Mouse (Mus musculus): ENCODE results near the gene Dmpk. TPM values are rescaled to one million over a fixed set of nuclear protein-coding genes. Genes with fewer than 3 reads are reported as not detected.

Dmpk gene
- polyA plus RNA-seq (2014; fragmentation: Illumina TruSeq; extraction: RNeasy Lipid Tissue Mini Kit (QIAGEN cat#74804); ENCODE audit: low replicate concordance): 1.3 TPM

DNA sequence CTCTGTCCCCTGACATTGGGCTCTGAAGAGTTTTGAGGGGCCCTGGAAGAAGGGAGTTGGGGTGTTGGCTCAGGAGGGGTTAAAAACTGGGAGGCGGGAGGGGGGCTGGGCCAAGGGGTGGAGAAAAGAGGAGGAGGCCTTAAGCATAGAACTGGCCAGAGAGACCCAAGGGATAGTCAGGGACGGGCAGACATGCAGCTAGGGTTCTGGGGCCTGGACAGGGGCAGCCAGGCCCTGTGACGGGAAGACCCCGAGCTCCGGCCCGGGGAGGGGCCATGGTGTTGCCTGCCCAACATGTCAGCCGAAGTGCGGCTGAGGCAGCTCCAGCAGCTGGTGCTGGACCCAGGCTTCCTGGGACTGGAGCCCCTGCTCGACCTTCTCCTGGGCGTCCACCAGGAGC is at the start of gene Dmpk:
Dmpk (plus strand) TSS at position 149 of the 400 bp plus-strand sequence.

DNA sequence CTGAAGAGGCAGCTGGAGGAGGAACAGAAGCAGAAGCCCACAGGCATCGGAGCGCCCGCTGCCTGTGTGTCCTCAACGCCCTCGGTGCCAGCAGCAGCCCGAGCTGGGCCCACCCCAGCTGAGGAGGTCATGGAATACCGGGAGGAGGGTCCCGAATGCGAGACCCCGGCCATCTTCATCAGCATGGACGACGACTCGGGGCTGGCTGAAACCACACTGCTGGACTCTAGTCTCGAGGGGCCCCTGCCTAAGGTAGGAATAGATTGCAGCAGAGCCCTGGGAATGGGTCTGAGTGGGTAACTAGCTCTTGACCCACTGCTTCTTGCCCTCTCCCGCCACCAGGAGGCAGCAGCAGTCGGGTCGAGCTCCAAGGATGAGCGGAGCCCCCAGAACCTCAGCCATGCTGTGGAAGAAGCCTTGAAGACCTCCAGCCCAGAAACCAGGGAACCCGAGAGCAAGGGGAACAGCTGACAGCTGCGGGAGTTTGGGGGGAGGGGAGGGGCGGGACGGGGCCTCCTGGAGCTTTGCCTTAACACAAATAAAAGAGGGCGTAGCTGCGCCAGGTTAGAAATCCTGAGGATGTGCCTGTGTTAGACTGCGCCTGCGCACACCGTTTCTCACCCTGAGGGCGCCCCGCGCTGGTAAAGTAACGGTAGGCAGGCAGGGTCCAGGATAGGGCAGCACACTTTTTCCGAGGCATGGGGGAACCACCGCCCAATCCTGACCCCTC is 29.4 kb upstream of the Dmpk start, which contains the start of gene Rsph6a:
Rsph6a (plus strand) TSS at position 644 of the 730 bp plus-strand sequence.

DNA sequence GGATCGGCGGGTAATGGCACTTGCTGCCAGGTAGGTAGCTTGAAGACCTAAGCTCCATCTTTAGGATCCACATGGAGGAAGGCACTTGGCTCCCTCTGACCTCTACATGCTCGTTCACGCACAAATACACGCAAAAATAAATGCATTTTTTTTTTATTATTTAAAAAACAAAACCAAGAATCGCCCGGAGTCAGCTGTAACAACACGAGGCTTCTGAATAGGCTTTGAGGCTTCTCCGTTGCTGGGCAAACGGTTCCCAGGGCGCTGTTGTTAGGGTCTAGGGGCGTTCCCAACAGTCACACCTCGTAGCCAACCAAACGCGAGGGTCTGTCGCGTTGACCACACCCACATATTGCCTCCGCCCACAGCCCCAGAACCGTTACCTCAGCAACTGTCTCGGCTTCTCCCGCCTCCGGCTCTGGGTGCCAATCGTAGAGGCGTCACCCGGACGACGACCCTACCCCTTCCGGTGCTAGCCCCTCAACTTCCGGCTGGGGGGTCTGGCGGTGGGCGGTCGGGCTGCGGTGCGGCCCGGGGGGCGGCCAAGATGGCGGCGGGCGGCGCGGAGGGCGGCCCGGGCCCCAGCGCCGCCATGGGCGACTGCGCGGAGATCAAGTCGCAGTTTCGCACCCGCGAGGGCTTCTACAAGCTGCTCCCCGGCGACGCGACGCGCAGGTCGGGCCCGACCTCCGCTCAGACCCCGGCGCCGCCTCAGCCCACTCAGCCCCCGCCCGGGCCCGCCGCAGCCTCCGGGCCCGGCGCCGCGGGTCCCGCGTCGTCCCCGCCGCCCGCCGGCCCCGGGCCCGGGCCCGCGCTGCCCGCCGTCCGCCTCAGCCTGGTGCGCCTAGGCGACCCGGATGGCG is 7.7 kb upstream of the Dmpk start, which contains the start of gene Dmwd:
Dmwd (plus strand) TSS at position 505 of the 863 bp plus-strand sequence.

DNA sequence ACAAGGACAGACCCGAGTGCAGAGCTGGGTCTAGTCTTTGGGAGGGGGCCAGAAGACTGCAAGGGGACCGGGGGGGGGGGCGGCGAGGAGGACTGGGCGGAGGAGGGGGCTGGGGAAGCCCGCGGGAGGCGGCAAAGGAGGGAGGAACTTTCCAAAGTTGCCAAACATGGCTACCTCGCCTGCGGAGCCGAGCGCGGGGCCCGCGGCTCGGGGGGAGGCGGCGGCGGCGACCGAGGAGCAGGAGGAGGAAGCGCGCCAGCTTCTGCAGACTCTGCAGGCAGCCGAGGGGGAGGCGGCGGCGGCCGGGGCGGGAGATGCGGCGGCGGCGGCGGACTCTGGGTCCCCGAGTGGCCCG is 10.8 kb downstream of the Dmpk start, which contains the start of gene Six5:
Six5 (plus strand) TSS at position 124 of the 355 bp plus-strand sequence.

DNA sequence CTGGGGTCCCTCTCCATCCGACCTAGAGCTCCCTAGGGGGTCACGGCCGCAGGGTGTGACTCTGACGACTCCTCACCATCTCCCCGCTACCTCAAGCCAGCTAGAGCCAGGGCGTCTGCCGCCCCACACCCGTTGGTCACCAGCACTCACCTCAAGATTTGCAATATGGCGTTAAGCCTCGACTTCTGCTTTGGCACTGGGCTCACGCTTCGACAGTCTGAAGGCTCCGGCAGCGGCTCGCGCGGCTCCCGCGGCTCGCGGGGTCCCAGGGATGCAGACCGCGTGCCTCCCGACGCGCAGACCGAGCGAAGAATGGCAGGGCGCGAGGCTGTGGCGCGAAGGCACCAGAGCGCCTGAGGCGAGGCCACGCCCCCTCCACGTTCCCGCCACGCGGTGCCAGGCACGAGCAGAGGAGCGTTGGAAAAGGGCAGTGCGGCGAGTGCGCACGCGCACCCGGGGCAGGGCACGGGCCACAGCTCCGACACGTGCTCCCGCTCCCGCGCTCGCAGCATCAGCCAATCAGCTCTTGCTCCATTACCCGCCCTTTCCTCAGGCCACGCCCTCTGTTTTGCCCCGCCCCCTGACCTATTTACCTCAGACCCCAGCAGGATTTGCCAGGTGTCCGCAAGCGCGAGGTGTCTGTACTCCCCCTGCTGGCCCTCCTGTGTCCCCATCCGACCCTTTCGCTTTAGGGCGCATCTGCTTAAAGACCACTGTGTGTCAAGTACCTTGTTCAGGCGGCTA is 34.6 kb downstream of the Dmpk start, which contains the start of gene Gm4969:
Gm4969 (minus strand) TSS at position 341 of the 744 bp plus-strand sequence.

DNA sequence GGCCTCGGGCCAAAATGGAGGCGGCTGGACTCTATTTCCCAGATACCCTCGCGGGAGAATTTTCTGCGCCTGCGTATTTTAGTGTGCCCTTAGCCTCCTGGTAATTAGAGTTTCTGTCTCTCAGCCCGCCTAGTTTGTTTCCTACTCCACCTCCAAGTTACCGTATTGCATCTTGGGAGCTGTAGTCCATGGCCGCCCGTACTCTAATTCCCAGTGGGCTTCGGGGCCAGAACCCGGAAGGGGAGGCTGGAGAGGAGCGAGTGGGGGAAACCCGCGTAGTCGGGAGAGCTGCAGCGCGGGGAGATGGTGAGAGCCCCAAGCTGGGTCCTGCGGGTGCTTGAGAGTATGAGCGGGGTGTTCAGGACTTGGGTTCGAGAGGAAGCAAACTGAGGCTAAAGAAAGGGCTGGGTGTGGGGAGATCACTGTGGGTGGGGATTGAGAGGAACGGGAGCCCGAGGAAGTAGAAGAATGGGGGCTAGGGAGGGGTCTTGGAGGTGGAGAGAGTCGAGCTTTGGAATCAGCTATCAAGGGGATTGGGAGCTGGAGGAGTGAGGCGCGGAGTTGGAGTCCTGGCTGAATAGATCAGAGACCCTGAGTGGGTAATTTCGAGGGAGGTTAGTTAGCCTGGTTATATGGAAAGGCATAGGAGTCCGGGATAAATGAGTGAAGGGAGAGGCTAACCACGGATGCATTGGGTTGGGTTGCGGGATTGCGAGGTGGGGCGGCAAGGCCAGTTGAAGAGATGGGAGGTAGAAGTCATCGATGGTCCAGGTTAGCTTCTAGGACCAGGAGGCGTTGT is 36.2 kb downstream of the Dmpk start, which contains the start of gene Fbxo46:
Fbxo46 (plus strand) TSS at position 229 of the 799 bp plus-strand sequence.

Other genes starting within 250 kb of the Dmpk start
- gene Mill2, start 243.9 kb upstream of the Dmpk start, polyA plus RNA-seq (2014; fragmentation: Illumina TruSeq; extraction: RNeasy Lipid Tissue Mini Kit (QIAGEN cat#74804); ENCODE audit: low replicate concordance): 4.1 TPM
- not detected for gene Pglyrp1, start 212.5 kb upstream of the Dmpk start, polyA plus RNA-seq (2014; fragmentation: Illumina TruSeq; extraction: RNeasy Lipid Tissue Mini Kit (QIAGEN cat#74804); ENCODE audit: low replicate concordance)
- 0.71 TPM for gene Ccdc61, start 173.4 kb upstream of the Dmpk start, polyA plus RNA-seq (2014; fragmentation: Illumina TruSeq; extraction: RNeasy Lipid Tissue Mini Kit (QIAGEN cat#74804); ENCODE audit: low replicate concordance)
- gene Nova2, start 158.0 kb upstream of the Dmpk start, polyA plus RNA-seq (2014; fragmentation: Illumina TruSeq; extraction: RNeasy Lipid Tissue Mini Kit (QIAGEN cat#74804); ENCODE audit: low replicate concordance): 0.07 TPM
- not detected for gene Nanos2, start 96.4 kb upstream of the Dmpk start, polyA plus RNA-seq (2014; fragmentation: Illumina TruSeq; extraction: RNeasy Lipid Tissue Mini Kit (QIAGEN cat#74804); ENCODE audit: low replicate concordance)
- gene Mypop, start 92.6 kb upstream of the Dmpk start, polyA plus RNA-seq (2014; fragmentation: Illumina TruSeq; extraction: RNeasy Lipid Tissue Mini Kit (QIAGEN cat#74804); ENCODE audit: low replicate concordance): not detected
- 0.52 TPM for gene Irf2bp1, start 79.8 kb upstream of the Dmpk start, polyA plus RNA-seq (2014; fragmentation: Illumina TruSeq; extraction: RNeasy Lipid Tissue Mini Kit (QIAGEN cat#74804); ENCODE audit: low replicate concordance)
- gene Foxa3, start 60.3 kb upstream of the Dmpk start, polyA plus RNA-seq (2014; fragmentation: Illumina TruSeq; extraction: RNeasy Lipid Tissue Mini Kit (QIAGEN cat#74804); ENCODE audit: low replicate concordance): 4.9 TPM
- gene Sympk, start 59.5 kb upstream of the Dmpk start, polyA plus RNA-seq (2014; fragmentation: Illumina TruSeq; extraction: RNeasy Lipid Tissue Mini Kit (QIAGEN cat#74804); ENCODE audit: low replicate concordance): 1.7 TPM
- not detected for gene Rsph6a, start 29.2 kb upstream of the Dmpk start, polyA plus RNA-seq (2014; fragmentation: Illumina TruSeq; extraction: RNeasy Lipid Tissue Mini Kit (QIAGEN cat#74804); ENCODE audit: low replicate concordance)
- gene Dmwd, start 7.6 kb upstream of the Dmpk start, polyA plus RNA-seq (2014; fragmentation: Illumina TruSeq; extraction: RNeasy Lipid Tissue Mini Kit (QIAGEN cat#74804); ENCODE audit: low replicate concordance): not detected
- gene Six5, start 10.7 kb downstream of the Dmpk start, polyA plus RNA-seq (2014; fragmentation: Illumina TruSeq; extraction: RNeasy Lipid Tissue Mini Kit (QIAGEN cat#74804); ENCODE audit: low replicate concordance): 0.33 TPM
- gene Gm4969, start 34.5 kb downstream of the Dmpk start, polyA plus RNA-seq (2014; fragmentation: Illumina TruSeq; extraction: RNeasy Lipid Tissue Mini Kit (QIAGEN cat#74804); ENCODE audit: low replicate concordance): not detected
- 0.48 TPM for gene Fbxo46, start 36.0 kb downstream of the Dmpk start, polyA plus RNA-seq (2014; fragmentation: Illumina TruSeq; extraction: RNeasy Lipid Tissue Mini Kit (QIAGEN cat#74804); ENCODE audit: low replicate concordance)
- 2.7 TPM for gene Qpctl, start 65.4 kb downstream of the Dmpk start, polyA plus RNA-seq (2014; fragmentation: Illumina TruSeq; extraction: RNeasy Lipid Tissue Mini Kit (QIAGEN cat#74804); ENCODE audit: low replicate concordance)
- 1.3 TPM for gene Snrpd2, start 65.9 kb downstream of the Dmpk start, polyA plus RNA-seq (2014; fragmentation: Illumina TruSeq; extraction: RNeasy Lipid Tissue Mini Kit (QIAGEN cat#74804); ENCODE audit: low replicate concordance)
- 0.22 TPM for gene Gipr, start 82.3 kb downstream of the Dmpk start, polyA plus RNA-seq (2014; fragmentation: Illumina TruSeq; extraction: RNeasy Lipid Tissue Mini Kit (QIAGEN cat#74804); ENCODE audit: low replicate concordance)
- gene Eml2, start 92.6 kb downstream of the Dmpk start, polyA plus RNA-seq (2014; fragmentation: Illumina TruSeq; extraction: RNeasy Lipid Tissue Mini Kit (QIAGEN cat#74804); ENCODE audit: low replicate concordance): not detected
- gene Gpr4, start 128.7 kb downstream of the Dmpk start, polyA plus RNA-seq (2014; fragmentation: Illumina TruSeq; extraction: RNeasy Lipid Tissue Mini Kit (QIAGEN cat#74804); ENCODE audit: low replicate concordance): 1.4 TPM
- 6.8 TPM for gene Opa3, start 144.5 kb downstream of the Dmpk start, polyA plus RNA-seq (2014; fragmentation: Illumina TruSeq; extraction: RNeasy Lipid Tissue Mini Kit (QIAGEN cat#74804); ENCODE audit: low replicate concordance)
- 48.9 TPM for gene Vasp, start 188.0 kb downstream of the Dmpk start, polyA plus RNA-seq (2014; fragmentation: Illumina TruSeq; extraction: RNeasy Lipid Tissue Mini Kit (QIAGEN cat#74804); ENCODE audit: low replicate concordance)
- gene Ppm1n, start 196.2 kb downstream of the Dmpk start, polyA plus RNA-seq (2014; fragmentation: Illumina TruSeq; extraction: RNeasy Lipid Tissue Mini Kit (QIAGEN cat#74804); ENCODE audit: low replicate concordance): 4.2 TPM
- not detected for gene Rtn2, start 198.8 kb downstream of the Dmpk start, polyA plus RNA-seq (2014; fragmentation: Illumina TruSeq; extraction: RNeasy Lipid Tissue Mini Kit (QIAGEN cat#74804); ENCODE audit: low replicate concordance)
- 0.67 TPM for gene Fosb, start 226.2 kb downstream of the Dmpk start, polyA plus RNA-seq (2014; fragmentation: Illumina TruSeq; extraction: RNeasy Lipid Tissue Mini Kit (QIAGEN cat#74804); ENCODE audit: low replicate concordance)

Data from small intestine, adult 10 weeks (tissue).